Mouse (Mus musculus) stomach, postnatal 0 days (tissue): ENCODE measurements around the gene Tmem213. TPM values are rescaled to one million over a fixed set of nuclear protein-coding genes. Genes with fewer than 3 reads are reported as not detected.

Experiments
- ATAC-seq: fragments of 200-750 bp; cut with Nextera tagmentation; 2 replicates; pipeline ENCODE4 v1.8.0; 2017; ENCODE audit not compliant: low FRiP score, low TSS enrichment
- DNase-seq: peaks from one replicate; pipeline ENCODE4 v3.0.0-alpha.2; 2016; ENCODE audit warnings: low spot score
- H3K27ac ChIP-seq: fragments of 300-500 bp; sonication (generic); replicated peaks from 2 replicates; pipeline ENCODE4 v1.5.1; 2014; ENCODE audit warnings: mild to moderate bottlenecking, control low read depth
- H3K27me3 ChIP-seq: fragments of 300-500 bp; sonication (generic); 2 replicates; pipeline ENCODE4 v1.6.1; 2014; ENCODE audit warnings: low read length; ENCODE audit not compliant: control insufficient read depth, insufficient read depth
- H3K36me3 ChIP-seq: fragments of 300-500 bp; sonication (generic); 2 replicates; pipeline ENCODE4 v1.6.1; 2014; ENCODE audit warnings: low read length, mixed read lengths; ENCODE audit not compliant: control insufficient read depth, insufficient read depth
- H3K4me1 ChIP-seq: fragments of 300-500 bp; sonication (generic); replicated peaks from 2 replicates; pipeline ENCODE4 v1.6.1; 2014; ENCODE audit warnings: antibody characterized with exemption; ENCODE audit not compliant: control insufficient read depth, insufficient read depth
- H3K4me2 ChIP-seq: fragments of 300-500 bp; sonication (generic); replicated peaks from 2 replicates; pipeline ENCODE4 v1.6.1; 2014; ENCODE audit warnings: low read depth, mild to moderate bottlenecking, control low read depth, moderate library complexity
- H3K4me3 ChIP-seq: fragments of 300-500 bp; sonication (generic); 2 replicates; pipeline ENCODE4 v1.5.1; 2014; ENCODE audit warnings: low read depth, low read length, control low read depth
- H3K9ac ChIP-seq: fragments of 300-500 bp; sonication (generic); 2 replicates; pipeline ENCODE4 v1.6.1; 2014; ENCODE audit warnings: mild to moderate bottlenecking, low read length, control low read depth, mixed read lengths
- H3K9me3 ChIP-seq: fragments of 300-500 bp; sonication (generic); 2 replicates; pipeline ENCODE4 v1.6.1; 2016; ENCODE audit warnings: low read length; ENCODE audit not compliant: control insufficient read depth
- CTCF ChIP-seq: IDR thresholded peaks from 2 replicates; pipeline ENCODE4 v1.5.1; 2016; ENCODE audit warnings: antibody characterized with exemption, low read depth, mild to moderate bottlenecking, moderate library complexity
- EP300 ChIP-seq: optimal IDR thresholded peaks from 2 replicates; pipeline ENCODE3; 2016; ENCODE audit warnings: antibody characterized with exemption
- WGBS: fragments of 180-500 bp; shearing (Covaris S2); extraction: QIAGEN DNeasy Blood & Tissue Kit; methylation state at CpG from one replicate; pipeline ENCODE4 v1.1.7; 2014; 5-methylcytosine and 5-hydroxymethylcytosine counted together
- polyA plus RNA-seq: library from polyadenylated mRNA; unstranded; fragments of >200 nt; fragmentation: Nextera tagmentation; extraction: Ambion mirVana; gene quantifications from 2 replicates; pipeline ENCODE4 v1.2.1, GENCODE M21; 2015

Tmem213 gene
- 1.9 and 3.0 TPM in 2 replicates for polyA plus RNA-seq

- ATAC-seq: peak; percentile 50
- Histone ChIP-seq H3K4me2 (peak within 1 kb of the TSS; percentile 29; the same call in 1 of the 2 replicates), H3K27ac (no peak within 1 kb of the TSS)
Measured at GRCm38 (mm10) chr6:38109160-38109795, at the start of gene Tmem213. Tmem213 (plus strand) TSS chr6:38109255.

GRCm38 (mm10) chr6:38064621-38065020 lies 44.4 kb upstream of the Tmem213 start:
- ATAC-seq: no peak
- WGBS: 79% methylated on average over 2 of the region's 2 CpGs

More at GRCm38 (mm10) chr6:38109160-38109795, at the start of gene Tmem213:
- no peak within 1 kb of the TSS for H3K9ac ChIP-seq
- DNase-seq: no peak
- no peak for TF ChIP-seq EP300
- no peak for TF ChIP-seq CTCF
- no peaks in the 10 kb centered on the region for H3K4me1 ChIP-seq
- no peaks in the 10 kb centered on the region for H3K9me3 ChIP-seq
- WGBS: 31% methylated on average over 9 of the region's 9 CpGs
- H3K36me3 ChIP-seq: no peaks in the 10 kb centered on the region
- no peak within 1 kb of the TSS for H3K4me3 ChIP-seq
- no peaks in the 10 kb centered on the region for H3K27me3 ChIP-seq

DNA sequence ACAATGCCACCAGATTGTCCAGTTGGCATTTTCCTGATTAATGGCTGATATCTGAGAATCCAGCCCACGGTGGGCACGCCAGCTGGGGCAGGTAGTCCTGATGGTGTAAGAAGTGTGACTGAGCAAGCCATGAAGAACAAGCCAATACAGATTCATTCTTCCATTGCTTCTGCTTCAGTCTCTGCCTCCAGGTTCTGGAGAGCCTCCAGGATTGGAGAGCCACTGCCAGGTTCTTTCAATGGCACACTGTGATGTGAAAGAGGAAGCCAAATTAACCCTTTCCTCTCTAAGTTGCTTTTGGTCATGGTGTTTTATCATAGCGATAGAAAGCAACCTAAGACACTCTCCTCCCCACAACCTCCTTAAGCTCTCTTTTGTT lies 43.9 kb upstream of the Tmem213 start:
- Histone ChIP-seq H3K4me3 (no peak overlapping the region), H3K4me1 (no peaks in the 10 kb centered on the region), H3K9me3 (0 out of 2 replicates have a peak, but pooled peaks cover 2% of the 10 kb centered on the region), H3K9ac (no peak overlapping the region), H3K27me3 (no peaks in the 10 kb centered on the region), H3K4me2 (no peak overlapping the region), H3K36me3 (no peaks in the 10 kb centered on the region), H3K27ac (no peak overlapping the region)
- DNase-seq (no peak), ATAC-seq (no peak)
- TF ChIP-seq EP300: no peak
- no peak for TF ChIP-seq CTCF
- 84% methylated on average over 3 of the region's 3 CpGs for WGBS

More at GRCm38 (mm10) chr6:38064621-38065020, 44.4 kb upstream of the Tmem213 start:
- Histone ChIP-seq H3K27me3 (no peaks in the 10 kb centered on the region), H3K4me3 (no peak overlapping the region), H3K9ac (no peak overlapping the region), H3K27ac (no peak overlapping the region), H3K4me2 (no peak overlapping the region), H3K36me3 (no peaks in the 10 kb centered on the region), H3K9me3 (0 out of 2 replicates have a peak, but pooled peaks cover 2% of the 10 kb centered on the region), H3K4me1 (no peaks in the 10 kb centered on the region)
- no peak for DNase-seq
- TF ChIP-seq CTCF (no peak), EP300 (no peak)

DNA sequence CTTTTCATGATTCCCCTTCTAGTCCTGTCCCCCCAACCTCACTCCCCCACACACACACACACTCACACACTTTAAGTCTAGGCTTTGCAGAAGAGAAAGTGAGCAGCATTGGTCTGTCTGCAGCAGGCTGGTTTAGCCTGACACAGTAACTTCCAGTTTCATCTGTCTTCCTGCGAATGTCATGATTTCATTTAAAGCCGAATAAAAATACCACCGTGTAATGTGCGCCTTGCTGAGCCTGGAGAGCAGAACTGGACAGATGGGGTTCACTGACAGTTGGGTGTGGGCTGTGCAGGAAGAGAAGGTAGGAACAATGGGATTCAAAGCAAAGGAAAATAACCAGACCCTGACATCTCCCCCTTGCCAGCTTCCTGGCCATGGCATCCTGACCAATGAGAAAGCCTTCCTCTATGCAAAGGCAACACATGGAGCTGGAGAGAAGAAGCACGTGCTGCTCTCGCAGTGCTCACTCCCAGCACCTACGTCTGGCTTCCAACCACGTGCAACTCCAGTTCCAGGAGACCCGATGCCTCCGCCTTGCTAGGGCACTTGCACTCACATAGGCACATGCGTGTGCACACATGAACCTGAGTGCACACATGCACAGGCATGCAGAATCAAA lies 43.4 kb upstream of the Tmem213 start:
- H3K4me2 ChIP-seq: no peak overlapping the region
- no peaks in the 10 kb centered on the region for H3K36me3 ChIP-seq
- DNase-seq (no peak), ATAC-seq (no peak)
- no peaks in the 10 kb centered on the region for H3K4me1 ChIP-seq
- H3K4me3 ChIP-seq: no peak overlapping the region
- H3K27me3 ChIP-seq: no peaks in the 10 kb centered on the region
- no peak overlapping the region for H3K27ac ChIP-seq
- no peak for TF ChIP-seq EP300
- no peak for TF ChIP-seq CTCF
- 68% methylated on average over 11 of the region's 11 CpGs for WGBS
- no peak overlapping the region for H3K9ac ChIP-seq
- 0 out of 2 replicates have a peak, but pooled peaks cover 2% of the 10 kb centered on the region for H3K9me3 ChIP-seq

DNA sequence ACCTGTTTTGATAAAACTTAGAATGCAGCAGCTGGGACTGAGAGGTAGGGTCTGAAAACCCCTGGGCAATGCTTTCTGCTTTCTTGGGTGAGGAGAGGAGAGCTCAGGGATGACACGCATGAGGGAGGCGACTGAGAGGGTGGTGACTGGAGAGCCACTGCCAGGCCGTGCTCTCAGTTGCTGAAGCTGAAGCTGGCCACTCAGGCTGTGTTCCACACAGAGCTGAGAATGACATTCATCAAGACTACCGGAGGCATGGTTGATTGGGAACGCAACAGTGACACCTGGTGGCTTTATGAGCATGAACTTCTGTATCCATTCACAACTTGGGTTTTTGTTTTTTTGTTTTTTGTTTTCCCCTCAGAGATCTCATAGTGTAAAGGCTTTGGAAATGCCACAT lies 42.8 kb upstream of the Tmem213 start:
- peak; percentile 90 for TF ChIP-seq CTCF
- no peak for TF ChIP-seq EP300
- no peak overlapping the region for H3K27ac ChIP-seq
- H3K4me2 ChIP-seq: no peak overlapping the region
- H3K36me3 ChIP-seq: no peaks in the 10 kb centered on the region
- no peak overlapping the region for H3K9ac ChIP-seq
- H3K4me1 ChIP-seq: no peaks in the 10 kb centered on the region
- H3K4me3 ChIP-seq: no peak overlapping the region
- H3K27me3 ChIP-seq: no peaks in the 10 kb centered on the region
- 0 out of 2 replicates have a peak, but pooled peaks have one; percentile 65 for ATAC-seq
- DNase-seq: peak; percentile 62
- WGBS: 0% methylated on average over 5 of the region's 5 CpGs
- 0 out of 2 replicates have a peak, but pooled peaks cover 2% of the 10 kb centered on the region for H3K9me3 ChIP-seq

DNA sequence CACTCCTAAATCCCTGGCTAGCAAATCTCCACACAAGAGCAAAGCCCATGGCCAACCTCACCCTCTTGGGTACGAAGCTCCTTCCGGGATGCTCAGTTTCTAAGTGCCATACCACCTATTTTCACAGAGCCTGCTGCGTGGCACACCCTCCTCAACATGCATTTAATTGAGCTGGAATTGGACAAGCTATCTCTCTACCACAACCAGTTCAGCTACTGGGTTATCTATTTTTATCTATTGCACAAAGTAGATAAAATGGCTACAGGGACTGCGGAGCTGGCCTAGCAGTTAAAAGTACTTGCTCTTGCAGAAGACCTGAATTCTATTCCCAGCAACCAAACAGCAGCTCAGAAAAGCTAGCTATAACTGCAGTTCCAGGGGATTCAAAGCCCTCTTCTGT lies 37.8 kb upstream of the Tmem213 start:
- no peaks in the 10 kb centered on the region for H3K4me1 ChIP-seq
- TF ChIP-seq EP300: no peak
- TF ChIP-seq CTCF: no peak
- ATAC-seq: no peak
- 82% methylated on average over 4 of the region's 4 CpGs for WGBS
- H3K27ac ChIP-seq: no peak overlapping the region
- no peaks in the 10 kb centered on the region for H3K36me3 ChIP-seq
- no peak overlapping the region for H3K9ac ChIP-seq
- H3K27me3 ChIP-seq: no peaks in the 10 kb centered on the region
- H3K4me3 ChIP-seq: no peak overlapping the region
- no peak overlapping the region for H3K4me2 ChIP-seq
- no peak for DNase-seq
- no peaks in the 10 kb centered on the region for H3K9me3 ChIP-seq
